Mouse (Mus musculus) lung, adult 2 months (tissue): Measurements from ENCODE around the gene Nek4. TPM values are rescaled to one million over a fixed set of nuclear protein-coding genes. Genes with fewer than 3 reads are reported as not detected.

Experiments
- DNase-seq: peaks from one replicate; pipeline ENCODE4 v3.0.0; 2022
- H3K4me1 ChIP-seq: fragments of 200-500 bp; 2 replicates; pipeline ENCODE4 v1.6.1; 2011; ENCODE audit warnings: low read length; ENCODE audit not compliant: control insufficient read depth, insufficient read depth
- H3K4me3 ChIP-seq: fragments of 200-500 bp; replicated peaks from 2 replicates; pipeline ENCODE3; 2011; ENCODE audit warnings: low read depth, mild to moderate bottlenecking, control low read depth, low read length; ENCODE audit errors: extremely low read depth
- CTCF ChIP-seq: fragments of 200-500 bp; IDR thresholded peaks from 2 replicates; pipeline ENCODE4 v1.5.1; 2011; ENCODE audit warnings: mild to moderate bottlenecking, low read length, control low read depth; ENCODE audit not compliant: insufficient read depth
- POLR2A ChIP-seq: fragments of 200-500 bp; IDR thresholded peaks from 2 replicates; pipeline ENCODE4 v1.6.1; 2011; ENCODE audit warnings: low read depth, mild to moderate bottlenecking, control low read depth, low read length, borderline replicate concordance; ENCODE audit errors: extremely low read depth
- WGBS: fragments of 180-500 bp; shearing (Covaris S2); methylation state at CpG from one replicate; pipeline ENCODE4 v1.1.7; 2018; 5-methylcytosine and 5-hydroxymethylcytosine counted together
- polyA plus RNA-seq: library from polyadenylated mRNA; depleted of rRNA; stranded (reverse); fragments of >200 nt; gene quantifications from 2 replicates; pipeline ENCODE4 v1.2.3, GENCODE M21; 2012; rRNA removed

Gene Nek4
- 3.6 and 3.8 TPM in 2 replicates for polyA plus RNA-seq

DNA sequence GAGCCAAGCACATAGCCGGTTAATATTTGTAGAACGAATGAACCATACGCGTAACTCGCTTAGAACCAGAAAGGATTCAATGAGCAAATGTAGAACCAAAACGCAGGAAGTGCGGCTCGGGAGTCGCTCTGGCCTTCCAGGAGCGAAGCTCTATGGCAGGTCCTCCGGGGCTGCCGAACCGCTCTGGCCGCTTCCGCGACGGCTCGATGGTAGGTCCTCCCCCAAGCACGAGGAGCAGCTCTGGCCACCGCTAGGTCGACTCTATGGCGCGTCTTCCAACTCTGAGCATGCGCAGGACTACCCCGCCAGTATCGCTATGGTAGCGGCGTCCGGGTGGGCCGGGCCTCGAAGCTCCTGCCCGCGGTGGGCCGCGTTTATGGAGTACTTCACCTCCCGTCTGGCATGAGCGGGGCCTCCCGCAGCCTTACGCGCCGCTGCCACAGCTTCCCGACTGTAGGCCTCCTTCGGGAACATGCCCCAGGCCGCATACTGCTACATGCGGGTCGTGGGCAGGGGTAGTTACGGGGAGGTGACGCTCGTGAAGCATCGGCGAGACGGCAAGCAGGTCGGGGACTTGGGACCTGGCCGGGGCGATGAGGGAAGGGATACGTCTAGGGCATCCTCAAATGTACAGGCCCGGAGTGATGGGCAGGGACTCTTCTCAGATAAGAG is at the start of gene Nek4:
Nek4 (plus strand) TSS at position 224 of the 672 bp plus-strand sequence.
- peak; percentile 91 for DNase-seq
- TF ChIP-seq POLR2A, result peak; percentile 59; the same call in 1 of the 2 replicates
- no peak for TF ChIP-seq CTCF
- Histone ChIP-seq H3K4me3 (peak within 1 kb of the TSS; percentile 93), H3K4me1 (peaks cover 3% of the 10 kb centered on the region)
- under 1% methylated on average over 57 of the region's 57 CpGs for WGBS

GRCm38 (mm10) chr14:30902628-30903027 is 48.5 kb upstream of the Nek4 start:
- no peak overlapping the region for H3K4me3 ChIP-seq
- H3K4me1 ChIP-seq, result peaks cover 3% of the 10 kb centered on the region; the same call in 1 of the 2 replicates
- 86% methylated on average over 5 of the region's 5 CpGs for WGBS
- DNase-seq, result no peak
- TF ChIP-seq POLR2A, result no peak
- TF ChIP-seq CTCF, result no peak

DNA sequence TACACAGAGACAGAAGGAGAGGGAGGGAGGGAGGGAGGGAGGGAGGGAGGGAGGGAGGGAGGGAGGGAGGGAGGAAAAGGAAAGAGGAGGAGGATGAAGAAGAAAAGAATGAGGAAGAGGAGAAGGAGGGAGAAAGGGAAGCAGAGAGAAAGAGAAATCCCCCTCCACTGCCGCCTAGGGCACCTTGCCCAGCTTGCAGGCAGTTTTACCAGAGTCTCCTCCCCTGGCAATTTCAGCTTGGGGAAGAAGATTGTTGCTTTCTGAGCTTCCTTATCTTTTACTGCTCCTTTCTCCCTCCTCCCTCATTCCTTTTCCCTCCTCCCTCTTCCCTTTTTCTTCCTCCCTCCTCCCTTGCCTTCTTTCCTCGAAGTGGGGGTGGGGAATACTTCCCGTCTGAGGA is 48.1 kb upstream of the Nek4 start:
- 40% methylated on average over 3 of the region's 3 CpGs for WGBS
- Histone ChIP-seq H3K4me3 (no peak overlapping the region), H3K4me1 (peaks cover 3% of the 10 kb centered on the region; the same call in 1 of the 2 replicates)
- DNase-seq, result no peak
- TF ChIP-seq POLR2A (no peak), CTCF (no peak)

- TF ChIP-seq POLR2A (no peak), CTCF (no peak)
- WGBS, result 57% methylated on average over 8 of the region's 8 CpGs
- no peak overlapping the region for H3K4me3 ChIP-seq
- H3K4me1 ChIP-seq, result peaks cover 3% of the 10 kb centered on the region; the same call in 1 of the 2 replicates
- DNase-seq, result no peak
Observed at GRCm38 (mm10) chr14:30904307-30904706, 46.9 kb upstream of the Nek4 start.

DNA sequence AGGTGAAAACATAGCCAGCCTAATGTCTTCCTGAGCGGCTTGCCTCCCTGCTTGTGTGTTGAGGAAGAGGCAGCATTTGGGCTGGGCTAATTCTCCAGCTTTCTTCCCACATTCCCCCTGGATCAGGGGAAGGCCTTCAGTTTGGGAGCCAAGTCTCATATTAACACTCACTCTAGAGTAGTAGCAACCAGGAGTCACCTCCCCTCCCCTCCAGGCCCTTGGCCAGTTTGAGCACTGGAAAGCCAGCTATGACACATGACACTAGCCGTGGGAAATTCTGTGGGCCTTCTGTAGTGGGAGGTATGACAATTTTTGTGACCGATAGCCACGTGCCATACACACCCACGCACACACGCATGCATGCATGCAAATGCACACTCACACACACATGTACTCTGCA is 45.2 kb upstream of the Nek4 start:
- no peak overlapping the region for H3K4me3 ChIP-seq
- no peak for TF ChIP-seq POLR2A
- no peak for TF ChIP-seq CTCF
- WGBS, result 71% methylated on average over 6 of the region's 6 CpGs
- DNase-seq, result no peak
- H3K4me1 ChIP-seq, result peaks cover 3% of the 10 kb centered on the region; the same call in 1 of the 2 replicates

GRCm38 (mm10) chr14:30907814-30908265 is 43.3 kb upstream of the Nek4 start:
- TF ChIP-seq POLR2A (no peak), CTCF (no peak)
- DNase-seq, result peak; percentile 56
- Histone ChIP-seq H3K4me1 (peaks cover 3% of the 10 kb centered on the region; the same call in 1 of the 2 replicates), H3K4me3 (no peak overlapping the region)
- WGBS, result 26% methylated on average over 3 of the region's 3 CpGs

GRCm38 (mm10) chr14:30911141-30911540 is 40.0 kb upstream of the Nek4 start:
- TF ChIP-seq CTCF (no peak), POLR2A (no peak)
- DNase-seq, result peak; percentile 17
- Histone ChIP-seq H3K4me1 (no peaks in the 10 kb centered on the region; the same call in 1 of the 2 replicates), H3K4me3 (no peak overlapping the region)
- WGBS, result 71% methylated on average over 8 of the region's 8 CpGs

DNA sequence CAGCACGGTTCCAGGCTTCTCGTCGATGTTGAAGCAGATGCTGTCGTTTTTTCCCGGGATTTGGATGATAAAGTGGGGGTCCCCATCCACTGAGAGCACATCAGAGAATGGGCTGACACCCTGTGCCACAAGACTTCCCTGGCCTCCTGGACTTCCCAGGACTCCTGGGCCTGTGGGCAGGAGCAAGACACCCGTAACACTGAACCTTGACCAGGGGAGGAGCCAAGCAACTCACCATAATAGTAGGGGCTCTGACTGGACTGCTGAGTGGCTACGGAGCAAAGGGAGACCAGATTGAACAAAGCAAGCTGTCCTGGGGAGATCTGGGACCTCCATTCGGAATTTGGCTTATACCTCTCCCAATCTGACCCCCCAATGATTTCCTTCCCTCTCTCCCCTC is 38.5 kb upstream of the Nek4 start:
- WGBS, result 86% methylated on average over 8 of the region's 8 CpGs
- no peak for DNase-seq
- TF ChIP-seq POLR2A, result no peak
- no peak for TF ChIP-seq CTCF
- no peaks in the 10 kb centered on the region for H3K4me1 ChIP-seq
- no peak overlapping the region for H3K4me3 ChIP-seq

DNA sequence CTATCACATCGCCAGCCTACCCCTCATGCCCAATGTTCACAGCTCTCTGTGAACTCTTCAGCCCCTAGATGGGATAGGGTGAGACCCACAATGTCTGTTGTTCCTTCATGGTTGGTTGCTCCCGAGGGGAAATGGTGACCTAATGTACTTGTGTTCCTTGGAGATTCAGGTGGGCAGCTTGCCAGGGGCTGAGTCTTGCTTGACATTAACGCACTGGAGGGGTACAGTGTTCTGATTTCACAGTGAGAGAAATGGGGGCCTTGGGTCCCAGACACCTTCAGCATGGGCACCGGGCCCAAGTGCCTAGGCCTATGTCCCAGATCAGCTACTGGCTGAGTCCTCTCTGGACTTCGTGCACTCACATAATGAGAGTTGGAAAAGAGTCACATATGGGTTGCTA is 37.8 kb upstream of the Nek4 start:
- Histone ChIP-seq H3K4me3 (no peak overlapping the region), H3K4me1 (no peaks in the 10 kb centered on the region)
- no peak for TF ChIP-seq CTCF
- TF ChIP-seq POLR2A, result no peak
- WGBS, result 54% methylated on average over 5 of the region's 5 CpGs
- DNase-seq, result no peak

- 81% methylated on average over 1 of the region's 1 CpGs for WGBS
- no peaks in the 10 kb centered on the region for H3K4me1 ChIP-seq
- DNase-seq, result no peak
- H3K4me3 ChIP-seq, result no peak overlapping the region
- TF ChIP-seq POLR2A (no peak), CTCF (no peak)
Observed at GRCm38 (mm10) chr14:30916516-30916915, 34.7 kb upstream of the Nek4 start.
